Mouse (Mus musculus): ENCODE data around the gene Tnpo2. TPM values are rescaled to one million over a fixed set of nuclear protein-coding genes. Genes with fewer than 3 reads are reported as not detected.

The Tnpo2 gene
- polyA plus RNA-seq, 1 experiment from 2014 or later, result 16.3 TPM

DNA sequence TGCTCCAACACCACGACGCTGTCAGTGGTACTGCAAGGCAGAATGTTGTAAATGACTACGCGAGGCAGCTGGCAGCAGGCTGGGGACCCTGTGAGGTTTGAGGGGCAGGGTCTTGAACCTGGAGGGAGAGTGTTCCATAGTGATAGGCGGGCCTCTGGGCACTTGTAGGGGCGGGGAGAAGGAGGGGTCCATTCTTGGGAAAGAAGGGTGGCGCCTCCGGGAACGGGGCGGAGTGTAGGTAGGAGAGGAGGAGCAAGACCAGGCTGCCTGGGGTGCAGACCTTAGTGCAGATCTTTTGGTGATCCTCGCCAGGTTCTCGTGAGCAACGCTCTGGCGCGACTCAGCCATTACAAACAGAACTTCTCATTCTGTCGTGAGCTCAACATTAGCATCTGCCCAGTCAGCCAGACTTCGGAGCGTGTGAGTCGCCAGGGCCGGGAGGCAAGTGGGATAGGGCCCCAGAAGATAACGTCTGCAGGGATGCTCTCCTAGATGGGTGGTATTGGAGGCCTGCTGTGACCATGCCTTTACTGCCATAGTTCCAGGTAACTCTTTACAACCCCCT lies 54.9 kb downstream of the Tnpo2 start:
- H3K9me3 ChIP-seq (ENCODE audit: control insufficient read depth, low read length), result no peaks in the 10 kb centered on the region
- no peaks in the 10 kb centered on the region for H3K4me1 ChIP-seq (ENCODE audit: control insufficient read depth, insufficient read depth, low read length)
- ATAC-seq (ENCODE audit: insufficient number of reproducible peaks, low FRiP score, low TSS enrichment, low read depth), result no peak
- H3K4me2 ChIP-seq (ENCODE audit: low read depth, severe bottlenecking), result no peak overlapping the region
- H3K4me3 ChIP-seq (ENCODE audit: low read depth, low read length), result no peak overlapping the region
- peaks cover 10% of the 10 kb centered on the region; the same call in 1 of the 2 replicates for H3K36me3 ChIP-seq (ENCODE audit: control insufficient read depth, insufficient read depth, low read length)
- no peak for DNase-seq (ENCODE audit: low spot score)
- H3K27ac ChIP-seq (replicated peaks; ENCODE audit: low read depth, low read length), result no peak overlapping the region
- 29% methylated on average over 21 of the region's 21 CpGs for WGBS
- H3K9ac ChIP-seq (ENCODE audit: low read length), result no peak overlapping the region
- no peaks in the 10 kb centered on the region for H3K27me3 ChIP-seq (ENCODE audit: control insufficient read depth, insufficient read depth, low read length)

DNA sequence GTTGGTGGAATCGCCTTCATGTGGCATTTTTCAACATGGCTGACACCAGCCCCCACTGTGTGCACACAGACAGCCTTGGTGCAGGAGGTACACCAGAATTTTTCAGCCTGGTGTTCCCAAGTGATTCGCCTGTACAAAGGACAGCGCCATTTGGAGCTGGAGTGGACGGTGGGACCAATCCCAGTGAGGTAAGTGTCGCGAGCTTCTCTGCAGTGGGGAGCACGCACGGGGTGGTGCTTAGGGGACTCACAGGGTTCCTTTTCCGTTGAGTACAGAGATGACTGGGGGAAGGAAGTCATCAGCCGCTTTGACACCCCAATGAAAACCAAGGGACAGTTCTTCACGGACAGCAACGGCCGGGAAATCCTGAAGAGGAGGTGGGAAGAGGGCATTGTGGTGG lies 58.3 kb downstream of the Tnpo2 start:
- H3K9ac ChIP-seq (ENCODE audit: low read length), result no peak overlapping the region
- peaks cover 15% of the 10 kb centered on the region for H3K36me3 ChIP-seq (ENCODE audit: control insufficient read depth, insufficient read depth, low read length)
- no peaks in the 10 kb centered on the region for H3K27me3 ChIP-seq (ENCODE audit: control insufficient read depth, insufficient read depth, low read length)
- no peak for DNase-seq (ENCODE audit: low spot score)
- no peaks in the 10 kb centered on the region for H3K9me3 ChIP-seq (ENCODE audit: control insufficient read depth, low read length)
- WGBS, result 92% methylated on average over 13 of the region's 13 CpGs
- H3K4me1 ChIP-seq (ENCODE audit: control insufficient read depth, insufficient read depth, low read length), result no peaks in the 10 kb centered on the region
- ATAC-seq (ENCODE audit: insufficient number of reproducible peaks, low FRiP score, low TSS enrichment, low read depth), result no peak
- H3K4me2 ChIP-seq (ENCODE audit: low read depth, severe bottlenecking), result no peak overlapping the region
- H3K4me3 ChIP-seq (ENCODE audit: low read depth, low read length), result no peak overlapping the region
- H3K27ac ChIP-seq (replicated peaks; ENCODE audit: low read depth, low read length), result no peak overlapping the region

DNA sequence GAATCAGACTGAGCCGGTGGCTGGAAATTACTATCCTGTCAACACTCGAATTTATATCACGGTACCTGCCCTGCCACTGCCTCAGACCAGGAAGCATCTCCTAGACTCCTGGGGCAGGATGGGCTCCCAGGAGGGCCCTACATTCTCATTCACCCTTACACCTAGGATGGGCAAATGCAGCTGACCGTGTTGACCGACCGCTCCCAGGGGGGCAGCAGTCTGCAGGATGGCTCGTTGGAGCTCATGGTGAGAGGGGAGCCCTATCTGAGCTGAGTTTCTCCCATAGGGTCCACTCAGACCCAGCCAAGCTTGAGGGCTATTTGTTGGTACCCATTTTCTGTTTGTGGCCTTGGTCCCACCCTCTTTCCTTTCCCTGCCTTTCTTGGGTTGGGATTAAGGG lies 58.9 kb downstream of the Tnpo2 start:
- ATAC-seq (ENCODE audit: insufficient number of reproducible peaks, low FRiP score, low TSS enrichment, low read depth) (no peak), DNase-seq (ENCODE audit: low spot score) (no peak)
- 92% methylated on average over 7 of the region's 7 CpGs for WGBS
- Histone ChIP-seq H3K4me3 (ENCODE audit: low read depth, low read length) (no peak overlapping the region), H3K27me3 (ENCODE audit: control insufficient read depth, insufficient read depth, low read length) (no peaks in the 10 kb centered on the region), H3K36me3 (ENCODE audit: control insufficient read depth, insufficient read depth, low read length) (peaks cover 15% of the 10 kb centered on the region), H3K9me3 (ENCODE audit: control insufficient read depth, low read length) (no peaks in the 10 kb centered on the region), H3K4me1 (ENCODE audit: control insufficient read depth, insufficient read depth, low read length) (no peaks in the 10 kb centered on the region), H3K9ac (ENCODE audit: low read length) (no peak overlapping the region), H3K27ac (replicated peaks; ENCODE audit: low read depth, low read length) (no peak overlapping the region), H3K4me2 (ENCODE audit: low read depth, severe bottlenecking) (no peak overlapping the region)

DNA sequence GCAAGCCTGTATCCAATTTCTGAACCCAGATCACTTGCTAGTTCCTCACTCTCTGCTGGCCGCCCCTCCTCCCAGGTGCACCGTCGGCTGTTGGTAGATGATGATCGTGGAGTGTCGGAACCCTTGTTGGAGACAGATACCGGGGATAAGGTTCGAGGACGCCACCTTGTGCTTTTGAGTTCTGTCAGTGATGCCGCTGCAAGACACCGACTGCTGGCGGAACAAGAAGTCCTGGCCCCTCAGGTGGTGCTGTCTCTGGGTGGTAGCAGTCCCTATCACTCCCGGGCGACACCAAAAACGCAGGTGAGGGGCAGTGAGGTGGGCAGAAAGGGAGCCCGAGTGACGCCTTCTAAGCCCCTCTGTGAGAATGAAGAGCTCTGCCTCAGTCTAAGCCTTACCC lies 59.5 kb downstream of the Tnpo2 start:
- ATAC-seq (ENCODE audit: insufficient number of reproducible peaks, low FRiP score, low TSS enrichment, low read depth) (no peak), DNase-seq (ENCODE audit: low spot score) (no peak)
- H3K9ac ChIP-seq (ENCODE audit: low read length), result no peak overlapping the region
- H3K36me3 ChIP-seq (ENCODE audit: control insufficient read depth, insufficient read depth, low read length), result peaks cover 14% of the 10 kb centered on the region
- no peak overlapping the region for H3K27ac ChIP-seq (replicated peaks; ENCODE audit: low read depth, low read length)
- WGBS, result 90% methylated on average over 16 of the region's 16 CpGs
- no peaks in the 10 kb centered on the region for H3K4me1 ChIP-seq (ENCODE audit: control insufficient read depth, insufficient read depth, low read length)
- H3K4me3 ChIP-seq (ENCODE audit: low read depth, low read length), result no peak overlapping the region
- no peaks in the 10 kb centered on the region for H3K27me3 ChIP-seq (ENCODE audit: control insufficient read depth, insufficient read depth, low read length)
- H3K4me2 ChIP-seq (ENCODE audit: low read depth, severe bottlenecking), result no peak overlapping the region
- no peaks in the 10 kb centered on the region for H3K9me3 ChIP-seq (ENCODE audit: control insufficient read depth, low read length)

DNA sequence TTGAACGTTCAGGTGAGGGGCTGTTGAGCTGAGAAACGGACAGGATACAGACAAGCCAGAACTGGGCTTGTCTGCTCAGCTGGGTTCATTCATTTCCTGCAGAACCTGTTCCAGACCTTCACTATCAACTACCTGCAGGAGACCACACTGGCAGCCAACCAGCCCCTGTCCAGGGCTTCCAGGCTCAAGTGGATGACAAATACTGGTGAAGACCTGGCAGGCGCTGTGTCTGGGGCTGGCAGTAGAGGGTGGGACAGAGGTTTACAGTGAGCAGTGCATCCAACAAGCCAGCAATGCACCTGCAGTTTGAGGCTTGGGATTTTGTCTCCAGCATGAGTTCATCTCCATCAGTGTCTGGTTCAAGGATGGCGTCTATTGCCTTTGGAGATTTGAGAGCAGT lies 60.1 kb downstream of the Tnpo2 start:
- Histone ChIP-seq H3K4me1 (ENCODE audit: control insufficient read depth, insufficient read depth, low read length) (no peaks in the 10 kb centered on the region), H3K4me2 (ENCODE audit: low read depth, severe bottlenecking) (no peak overlapping the region), H3K36me3 (ENCODE audit: control insufficient read depth, insufficient read depth, low read length) (peaks cover 12% of the 10 kb centered on the region), H3K9ac (ENCODE audit: low read length) (no peak overlapping the region), H3K27me3 (ENCODE audit: control insufficient read depth, insufficient read depth, low read length) (no peaks in the 10 kb centered on the region), H3K4me3 (ENCODE audit: low read depth, low read length) (no peak overlapping the region), H3K9me3 (ENCODE audit: control insufficient read depth, low read length) (no peaks in the 10 kb centered on the region), H3K27ac (replicated peaks; ENCODE audit: low read depth, low read length) (no peak overlapping the region)
- 93% methylated on average over 4 of the region's 4 CpGs for WGBS
- no peak for DNase-seq (ENCODE audit: low spot score)
- ATAC-seq (ENCODE audit: insufficient number of reproducible peaks, low FRiP score, low TSS enrichment, low read depth), result no peak

DNA sequence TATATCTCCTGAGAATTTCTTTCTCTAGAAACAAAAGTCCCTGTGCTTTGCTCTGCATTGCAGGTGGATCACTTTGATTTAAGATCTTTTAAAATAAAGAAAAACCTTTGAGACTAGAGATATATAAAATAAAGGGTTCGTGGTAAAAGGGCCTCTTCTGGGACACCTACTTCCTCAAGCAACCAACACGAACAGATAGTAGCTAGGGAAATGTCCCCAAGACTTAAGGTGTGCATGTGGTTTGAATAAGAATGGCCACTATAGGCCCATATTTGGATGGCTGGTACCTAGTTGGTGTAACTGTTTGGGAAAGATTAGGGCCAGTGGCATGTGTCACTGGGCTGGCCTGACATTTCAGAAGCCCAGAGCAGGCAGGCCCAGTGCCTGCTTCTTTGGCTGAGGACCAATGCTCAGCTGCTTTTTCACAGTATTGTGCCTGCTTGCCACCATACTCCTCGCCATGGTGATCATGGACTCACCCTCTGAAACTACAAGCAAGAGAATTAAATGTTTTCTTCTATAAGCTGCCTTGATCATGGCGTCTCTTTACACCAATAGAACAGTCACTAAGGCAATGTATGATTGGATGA lies 63.5 kb downstream of the Tnpo2 start:
- no peaks in the 10 kb centered on the region for H3K27me3 ChIP-seq (ENCODE audit: control insufficient read depth, insufficient read depth, low read length)
- 87% methylated on average over 4 of the region's 4 CpGs for WGBS
- H3K27ac ChIP-seq (replicated peaks; ENCODE audit: low read depth, low read length), result no peak overlapping the region
- H3K4me2 ChIP-seq (ENCODE audit: low read depth, severe bottlenecking), result no peak overlapping the region
- ATAC-seq (ENCODE audit: insufficient number of reproducible peaks, low FRiP score, low TSS enrichment, low read depth), result no peak
- H3K9me3 ChIP-seq (ENCODE audit: control insufficient read depth, low read length), result no peaks in the 10 kb centered on the region
- no peak for DNase-seq (ENCODE audit: low spot score)
- H3K9ac ChIP-seq (ENCODE audit: low read length), result no peak overlapping the region
- peaks cover 10% of the 10 kb centered on the region for H3K36me3 ChIP-seq (ENCODE audit: control insufficient read depth, insufficient read depth, low read length)
- H3K4me1 ChIP-seq (ENCODE audit: control insufficient read depth, insufficient read depth, low read length), result no peaks in the 10 kb centered on the region
- no peak overlapping the region for H3K4me3 ChIP-seq (ENCODE audit: low read depth, low read length)

Small RNAs within 50 kb of the gene (microRNA-seq; reads per million reads assigned to microRNA genes)
- 1.2 reads per million for gene Mir7070

Other genes starting within 250 kb of the Tnpo2 start
- gene Nfix, start 236.6 kb upstream of the Tnpo2 start, polyA plus RNA-seq (2014; fragmentation: Nextera tagmentation; extraction: Ambion mirVana), result 4.6 TPM in 2 replicates
- gene Dand5, start 214.1 kb upstream of the Tnpo2 start, polyA plus RNA-seq (2014; fragmentation: Nextera tagmentation; extraction: Ambion mirVana), result 3.6 and 3.9 TPM in 2 replicates
- gene Gadd45gip1, start 205.4 kb upstream of the Tnpo2 start, polyA plus RNA-seq (2014; fragmentation: Nextera tagmentation; extraction: Ambion mirVana), result 45.0 and 46.7 TPM in 2 replicates
- gene Rad23a, start 196.2 kb upstream of the Tnpo2 start, polyA plus RNA-seq (2014; fragmentation: Nextera tagmentation; extraction: Ambion mirVana), result 93.1 and 93.4 TPM in 2 replicates
- 854 and 918 TPM in 2 replicates for gene Calr, start 190.0 kb upstream of the Tnpo2 start, polyA plus RNA-seq (2014; fragmentation: Nextera tagmentation; extraction: Ambion mirVana)
- 99.9 and 105 TPM in 2 replicates for gene Farsa, start 179.9 kb upstream of the Tnpo2 start, polyA plus RNA-seq (2014; fragmentation: Nextera tagmentation; extraction: Ambion mirVana)
- gene Syce2, start 164.8 kb upstream of the Tnpo2 start, polyA plus RNA-seq (2014; fragmentation: Nextera tagmentation; extraction: Ambion mirVana), result 86.5 and 89.0 TPM in 2 replicates
- 42.1 and 43.3 TPM in 2 replicates for gene Gcdh, start 143.0 kb upstream of the Tnpo2 start, polyA plus RNA-seq (2014; fragmentation: Nextera tagmentation; extraction: Ambion mirVana)
- gene Klf1, start 135.0 kb upstream of the Tnpo2 start, polyA plus RNA-seq (2014; fragmentation: Nextera tagmentation; extraction: Ambion mirVana), result 9.1 and 11.0 TPM in 2 replicates
- 8.2 and 8.6 TPM in 2 replicates for gene Dnase2a, start 128.4 kb upstream of the Tnpo2 start, polyA plus RNA-seq (2014; fragmentation: Nextera tagmentation; extraction: Ambion mirVana)
- gene Mast1, start 99.6 kb upstream of the Tnpo2 start, polyA plus RNA-seq (2014; fragmentation: Nextera tagmentation; extraction: Ambion mirVana), result 0.17 and 0.71 TPM in 2 replicates
- 0.16 TPM in 1 of 2 replicates, not detected in the other for gene Rtbdn, start 89.9 kb upstream of the Tnpo2 start, polyA plus RNA-seq (2014; fragmentation: Nextera tagmentation; extraction: Ambion mirVana)
- gene Gm49661, start 67.5 kb upstream of the Tnpo2 start, polyA plus RNA-seq (2014; fragmentation: Nextera tagmentation; extraction: Ambion mirVana), result not detected in 2 replicates
- gene Prdx2, start 67.3 kb upstream of the Tnpo2 start, polyA plus RNA-seq (2014; fragmentation: Nextera tagmentation; extraction: Ambion mirVana), result 1,235 and 1,326 TPM in 2 replicates
- gene Rnaseh2a, start 67.1 kb upstream of the Tnpo2 start, polyA plus RNA-seq (2014; fragmentation: Nextera tagmentation; extraction: Ambion mirVana), result 127 and 133 TPM in 2 replicates
- 7.2 and 7.7 TPM in 2 replicates for gene Junb, start 58.2 kb upstream of the Tnpo2 start, polyA plus RNA-seq (2014; fragmentation: Nextera tagmentation; extraction: Ambion mirVana)
- gene Hook2, start 46.3 kb upstream of the Tnpo2 start, polyA plus RNA-seq (2014; fragmentation: Nextera tagmentation; extraction: Ambion mirVana), result 14.5 and 15.2 TPM in 2 replicates
- gene Best2, start 22.4 kb upstream of the Tnpo2 start, polyA plus RNA-seq (2014; fragmentation: Nextera tagmentation; extraction: Ambion mirVana), result not detected in 2 replicates
- 119 and 131 TPM in 2 replicates for gene Asna1, start 11.6 kb upstream of the Tnpo2 start, polyA plus RNA-seq (2014; fragmentation: Nextera tagmentation; extraction: Ambion mirVana)
- 194 and 197 TPM in 2 replicates for gene Trir, start 10.1 kb upstream of the Tnpo2 start, polyA plus RNA-seq (2014; fragmentation: Nextera tagmentation; extraction: Ambion mirVana)
- gene Fbxw9, start 23.1 kb downstream of the Tnpo2 start, polyA plus RNA-seq (2014; fragmentation: Nextera tagmentation; extraction: Ambion mirVana), result 21.0 and 21.2 TPM in 2 replicates
- gene Gm5741, start 31.1 kb downstream of the Tnpo2 start, polyA plus RNA-seq (2014; fragmentation: Nextera tagmentation; extraction: Ambion mirVana), result 0.75 TPM in 1 of 2 replicates, not detected in the other
- 69.4 and 73.8 TPM in 2 replicates for gene Dhps, start 34.8 kb downstream of the Tnpo2 start, polyA plus RNA-seq (2014; fragmentation: Nextera tagmentation; extraction: Ambion mirVana)
- 112 and 115 TPM in 2 replicates for gene Wdr83os, start 43.8 kb downstream of the Tnpo2 start, polyA plus RNA-seq (2014; fragmentation: Nextera tagmentation; extraction: Ambion mirVana)
- gene Wdr83, start 44.4 kb downstream of the Tnpo2 start, polyA plus RNA-seq (2014; fragmentation: Nextera tagmentation; extraction: Ambion mirVana), result 54.9 and 57.7 TPM in 2 replicates
- 22.1 and 23.4 TPM in 2 replicates for gene Man2b1, start 46.4 kb downstream of the Tnpo2 start, polyA plus RNA-seq (2014; fragmentation: Nextera tagmentation; extraction: Ambion mirVana)
- 2.1 and 2.3 TPM in 2 replicates for gene Zfp791, start 86.2 kb downstream of the Tnpo2 start, polyA plus RNA-seq (2014; fragmentation: Nextera tagmentation; extraction: Ambion mirVana)
- gene Cks1brt, start 115.0 kb downstream of the Tnpo2 start, polyA plus RNA-seq (2014; fragmentation: Nextera tagmentation; extraction: Ambion mirVana), result not detected in 2 replicates
- gene Olfr371, start 189.1 kb downstream of the Tnpo2 start, polyA plus RNA-seq (2014; fragmentation: Nextera tagmentation; extraction: Ambion mirVana), result not detected in 2 replicates

Data from limb, embryonic 11.5 days (tissue).